Mouse (Mus musculus) liver, adult (tissue): ENCODE results near the gene Bnip3.

Source experiments
- GATA4 ChIP-seq: IDR thresholded peaks from 2 replicates; pipeline ENCODE4 v1.6.1; 2014; ENCODE audit warnings: mild to moderate bottlenecking, low read length; ENCODE audit not compliant: insufficient replicate concordance

The Bnip3 gene

GRCm38 (mm10) chr7:138913616-138914015 is 4.3 kb upstream of the Bnip3 start:
- TF ChIP-seq GATA4, result no peak

- TF ChIP-seq GATA4, result no peak
These were observed 859 bp upstream of the Bnip3 start for GRCm38 (mm10) chr7:138910193-138910562.

GRCm38 (mm10) chr7:138908768-138909276 is 497 bp downstream of the Bnip3 start:
- TF ChIP-seq GATA4, result no peak

- no peak for TF ChIP-seq GATA4
These were observed 1.3 kb downstream of the Bnip3 start for GRCm38 (mm10) chr7:138907976-138908375.

GRCm38 (mm10) chr7:138907043-138907442 is 2.3 kb downstream of the Bnip3 start:
- TF ChIP-seq GATA4, result no peak

- TF ChIP-seq GATA4, result no peak
These were observed 2.9 kb downstream of the Bnip3 start for GRCm38 (mm10) chr7:138906441-138906840.

- no peak for TF ChIP-seq GATA4
These were observed 5.4 kb downstream of the Bnip3 start for GRCm38 (mm10) chr7:138903886-138904435.

GRCm38 (mm10) chr7:138898743-138899142 is 10.6 kb downstream of the Bnip3 start:
- TF ChIP-seq GATA4, result no peak

- TF ChIP-seq GATA4, result no peak
These were observed 11.2 kb downstream of the Bnip3 start for GRCm38 (mm10) chr7:138898122-138898521.

- no peak for TF ChIP-seq GATA4
These were observed 23.7 kb downstream of the Bnip3 start for GRCm38 (mm10) chr7:138885365-138886289.

GRCm38 (mm10) chr7:138883724-138884123 is 25.6 kb downstream of the Bnip3 start:
- no peak for TF ChIP-seq GATA4

- no peak for TF ChIP-seq GATA4
These were observed 34.3 kb downstream of the Bnip3 start for GRCm38 (mm10) chr7:138875031-138875430.

GRCm38 (mm10) chr7:138872956-138873355 is 36.4 kb downstream of the Bnip3 start:
- no peak for TF ChIP-seq GATA4

GRCm38 (mm10) chr7:138868316-138868715 is 41.0 kb downstream of the Bnip3 start:
- TF ChIP-seq GATA4, result no peak

GRCm38 (mm10) chr7:138867286-138867685 is 42.0 kb downstream of the Bnip3 start:
- no peak for TF ChIP-seq GATA4

- no peak for TF ChIP-seq GATA4
These were observed 44.5 kb downstream of the Bnip3 start for GRCm38 (mm10) chr7:138864776-138865175.
